Comparison of ENCODE assay signal across 9 mouse cellular contexts in genomic region chr14:31188771-31189181, GRCm38 (mm10). TPM values are rescaled to one million over a fixed set of nuclear protein-coding genes. Genes with fewer than 3 reads are reported as not detected.
A peak's percentile ranks its signal among the peaks of the same experiment; 100 is the strongest.
DNase-seq lines count a peak whose midpoint lies in the region; ATAC-seq and TF ChIP-seq lines count a peak whose summit lies in the region.
"Had no signal": no experiment of that assay in that cellular context is flagged by ENCODE, and none has a peak within 500 bp of the region (broad histone marks: within the 10 kb centered on the region; RNA-seq: fewer than 3 reads in every experiment).

No protein-coding gene starts in this region.

- H3K4me2 ChIP-seq in stomach, embryonic 15.5 days, result no peak overlapping the region
- H3K4me2 ChIP-seq: lung, embryonic 14.5 days had no signal

- peak overlapping the region; percentile 64 for H3K27ac ChIP-seq in liver, adult 2 months (replicated peaks; ENCODE audit: insufficient read depth, low read depth, low read length)
- peak overlapping the region; percentile 62 for H3K27ac ChIP-seq in embryonic fibroblast, embryonic 13.5 days (ENCODE audit: insufficient read depth, low read length)
- H3K27ac ChIP-seq in stomach, embryonic 15.5 days, result peak overlapping the region; percentile 33; the same call in 1 of the 2 replicates
- H3K27ac ChIP-seq: kidney, postnatal 0 days had no signal

- H3K4me1 ChIP-seq in liver, adult 2 months (ENCODE audit: control insufficient read depth, insufficient read depth, low read length), result peaks cover 12% of the 10 kb centered on the region
- peaks cover 12% of the 10 kb centered on the region for H3K4me1 ChIP-seq in embryonic fibroblast, embryonic 13.5 days (ENCODE audit: control insufficient read depth, insufficient read depth, low read length)
- H3K4me1 ChIP-seq in stomach, embryonic 15.5 days, result no peaks in the 10 kb centered on the region

- peak; percentile 48 for DNase-seq in liver, adult 2 months (ENCODE audit: extremely low read depth, low read depth, low spot score)
- DNase-seq in liver, result no peak
- DNase-seq in lung, postnatal 36 days, result peak; percentile 76
- DNase-seq in adrenal gland, adult 2 months, result no peak
- no peak for DNase-seq in B cell, adult 2 months
- DNase-seq: lung, embryonic 14.5 days had no signal

- no peak for TF ChIP-seq CTCF in liver, adult 2 months (IDR thresholded peaks at IDR 0.05; ENCODE audit: low read depth, low read length)
- no peak for TF ChIP-seq CTCF in embryonic fibroblast, embryonic 13.5 days (IDR thresholded peaks at IDR 0.05; ENCODE audit: borderline replicate concordance, insufficient read depth, low read length)

- peaks cover 61% of the 10 kb centered on the region for H3K36me3 ChIP-seq in liver, adult 2 months (ENCODE audit: control insufficient read depth, insufficient read depth, low read length)
- peaks cover 84% of the 10 kb centered on the region for H3K36me3 ChIP-seq in stomach, embryonic 15.5 days

- 78% methylated on average over 6 of the region's 6 CpGs for WGBS in liver, adult 2 months
- 66% methylated on average over 6 of the region's 6 CpGs for WGBS in stomach, embryonic 15.5 days

- H3K9ac ChIP-seq in liver, adult 2 months (ENCODE audit: low read depth, low read length), result no peak overlapping the region
- H3K9ac ChIP-seq in stomach, embryonic 15.5 days, result no peak overlapping the region
- H3K9ac ChIP-seq: lung, embryonic 14.5 days had no signal

- no peak overlapping the region for H3K4me3 ChIP-seq in liver, adult 2 months (ENCODE audit: insufficient read depth, low read depth, low read length)
- H3K4me3 ChIP-seq in embryonic fibroblast, embryonic 13.5 days (ENCODE audit: insufficient read depth, low read length), result no peak overlapping the region
- H3K4me3 ChIP-seq in stomach, embryonic 15.5 days (replicated peaks), result no peak overlapping the region

- TF ChIP-seq POLR2A in liver, adult 2 months (IDR thresholded peaks at IDR 0.05; ENCODE audit: extremely low read depth, insufficient read depth, low read length), result no peak
- no peak for TF ChIP-seq POLR2A in embryonic fibroblast, embryonic 13.5 days (IDR thresholded peaks at IDR 0.05; ENCODE audit: low read depth, low read length)

- H3K79me2 ChIP-seq in liver, adult 2 months (ENCODE audit: control insufficient read depth, insufficient read depth, low read length), result peaks cover 5% of the 10 kb centered on the region; the same call in 1 of the 2 replicates

- H3K27me3 ChIP-seq in liver, adult 2 months (ENCODE audit: control insufficient read depth, insufficient read depth, low read length), result no peaks in the 10 kb centered on the region
- no peaks in the 10 kb centered on the region for H3K27me3 ChIP-seq in stomach, embryonic 15.5 days (replicated peaks)

- H3K9me3 ChIP-seq in stomach, embryonic 15.5 days, result no peaks in the 10 kb centered on the region

- no peak for ATAC-seq in stomach, embryonic 15.5 days (ENCODE audit: insufficient read depth, low FRiP score, low read depth)

RNA-seq across cellular contexts. Expression of gene Tnnc1, which starts 19.3 kb away (rescaled TPM):
- 0.27 and 0.83 TPM in 2 replicates for total RNA-seq in liver, adult 2 months (2014; rRNA removed)
- polyA plus RNA-seq in liver, adult 2 months (2012; rRNA removed), result 0.32 TPM in 1 of 2 replicates, not detected in the other
- 2.4 and 3.0 TPM in 2 replicates for polyA plus RNA-seq in embryonic fibroblast, embryonic 13.5 days (2011; ENCODE audit: insufficient read length, low read depth, missing spikeins)
- 7.1 and 9.8 TPM in 2 replicates for polyA plus RNA-seq in stomach, embryonic 15.5 days (2015; fragmentation: Nextera tagmentation; extraction: Ambion mirVana)
- 1 to 10 TPM; 1.3 to 1.7 TPM for total RNA-seq in adrenal gland, adult 2 months (2021)
- polyA plus RNA-seq in adrenal gland, adult 2 months (2012; rRNA removed), result 0.36 TPM in 1 of 2 replicates, not detected in the other

RNA-seq across cellular contexts. Expression of gene Stab1, which starts 20.3 kb away (rescaled TPM):
- total RNA-seq in liver, adult 2 months (2014; rRNA removed), result 27.0 and 39.5 TPM in 2 replicates
- 32.7 and 52.3 TPM in 2 replicates for polyA plus RNA-seq in liver, adult 2 months (2012; rRNA removed)
- polyA plus RNA-seq in embryonic fibroblast, embryonic 13.5 days (2011; ENCODE audit: insufficient read length, low read depth, missing spikeins), result 1.7 and 7.3 TPM in 2 replicates
- 35.0 and 38.5 TPM in 2 replicates for polyA plus RNA-seq in stomach, embryonic 15.5 days (2015; fragmentation: Nextera tagmentation; extraction: Ambion mirVana)
- total RNA-seq in adrenal gland, adult 2 months (2021), result 10 to 100 TPM; 55.8 to 67.6 TPM
- 80.5 and 82.1 TPM in 2 replicates for polyA plus RNA-seq in adrenal gland, adult 2 months (2012; rRNA removed)

RNA-seq across cellular contexts. Expression of gene Nisch, which starts 28.0 kb away (rescaled TPM):
- 66.7 and 83.0 TPM in 2 replicates for total RNA-seq in liver, adult 2 months (2014; rRNA removed)
- polyA plus RNA-seq in liver, adult 2 months (2012; rRNA removed), result 107 and 152 TPM in 2 replicates
- 457 and 524 TPM in 2 replicates for polyA plus RNA-seq in embryonic fibroblast, embryonic 13.5 days (2011; ENCODE audit: insufficient read length, low read depth, missing spikeins)
- 319 and 363 TPM in 2 replicates for polyA plus RNA-seq in stomach, embryonic 15.5 days (2015; fragmentation: Nextera tagmentation; extraction: Ambion mirVana)
- total RNA-seq in adrenal gland, adult 2 months (2021), result 100 to 1,000 TPM; 249 to 309 TPM
- polyA plus RNA-seq in adrenal gland, adult 2 months (2012; rRNA removed), result 412 and 462 TPM in 2 replicates

RNA-seq across cellular contexts. Expression of gene Sema3g, which starts 28.9 kb away (rescaled TPM):
- total RNA-seq in liver, adult 2 months (2014; rRNA removed), result under 0.01 and 0.27 TPM in 2 replicates
- polyA plus RNA-seq in liver, adult 2 months (2012; rRNA removed), result 0.05 and 0.19 TPM in 2 replicates
- 0.25 and 0.90 TPM in 2 replicates for polyA plus RNA-seq in embryonic fibroblast, embryonic 13.5 days (2011; ENCODE audit: insufficient read length, low read depth, missing spikeins)
- 0.73 and 1.0 TPM in 2 replicates for polyA plus RNA-seq in stomach, embryonic 15.5 days (2015; fragmentation: Nextera tagmentation; extraction: Ambion mirVana)
- 10 to 100 TPM in 1 of 2 experiments, 1 to 10 TPM in 1; 5.2 to 11.2 TPM for total RNA-seq in adrenal gland, adult 2 months (2021)
- polyA plus RNA-seq in adrenal gland, adult 2 months (2012; rRNA removed), result 8.7 and 10.9 TPM in 2 replicates

RNA-seq across cellular contexts. Expression of gene Nt5dc2, which starts 57.9 kb away (rescaled TPM):
- 3.0 and 6.0 TPM in 2 replicates for total RNA-seq in liver, adult 2 months (2014; rRNA removed)
- polyA plus RNA-seq in liver, adult 2 months (2012; rRNA removed), result 14.8 and 17.5 TPM in 2 replicates
- polyA plus RNA-seq in embryonic fibroblast, embryonic 13.5 days (2011; ENCODE audit: insufficient read length, low read depth, missing spikeins), result 86.1 and 119 TPM in 2 replicates
- polyA plus RNA-seq in stomach, embryonic 15.5 days (2015; fragmentation: Nextera tagmentation; extraction: Ambion mirVana), result 367 and 372 TPM in 2 replicates
- 10 to 100 TPM; 22.5 to 33.3 TPM for total RNA-seq in adrenal gland, adult 2 months (2021)
- 107 and 124 TPM in 2 replicates for polyA plus RNA-seq in adrenal gland, adult 2 months (2012; rRNA removed)

Comparison
In these comparisons a context has a peak if more than half of its experiments do, and no peak if none do; other contexts are left out.
1. DNase-seq: peak in liver, adult 2 months (single experiment) and lung, postnatal 36 days (single experiment); none in liver (single experiment), adrenal gland, adult 2 months (single experiment) and B cell, adult 2 months (0 of 2).
2. Peak in every context shown above with its lines, with median percentiles within 50 percentile points of each other: H3K27ac ChIP-seq.